Mouse (Mus musculus): ENCODE data around the gene Arid2. TPM values are rescaled to one million over a fixed set of nuclear protein-coding genes. Genes with fewer than 3 reads are reported as not detected.
A peak's percentile ranks its signal among the peaks of the same experiment; 100 is the strongest.

Gene Arid2
- total and polyA plus RNA-seq, 3 experiments: 8.0 to 21.1 (median 20.1) TPM

DNA sequence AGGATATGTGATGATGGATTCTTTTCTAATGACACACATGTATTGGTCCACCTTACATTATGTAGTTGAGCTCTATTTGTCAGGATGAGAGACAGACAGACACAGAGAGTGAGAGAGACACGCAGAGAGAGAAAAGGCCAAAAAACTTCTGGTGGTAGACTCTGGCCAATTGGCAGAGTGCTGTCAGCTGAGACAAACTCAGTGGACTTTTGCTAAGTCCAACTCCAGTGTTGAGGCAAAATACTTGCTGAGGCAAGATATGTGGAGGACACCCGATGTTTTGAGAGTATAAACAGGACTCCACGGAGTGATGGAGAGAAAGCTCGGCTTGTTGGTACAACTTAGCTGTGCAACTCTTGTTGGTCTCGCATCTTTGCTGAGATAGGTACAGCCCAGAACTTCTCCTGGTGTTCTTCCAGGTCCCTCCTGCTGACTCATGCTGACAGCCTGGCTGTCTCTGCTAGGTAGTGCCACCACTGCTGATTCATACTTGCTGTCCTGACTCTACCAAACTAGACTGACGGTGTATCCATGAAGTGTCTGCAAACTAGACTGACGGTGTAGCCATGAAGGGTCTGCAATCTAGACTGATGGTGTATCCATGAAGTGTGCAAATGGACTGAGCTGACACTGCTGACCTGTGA, 161.5 kb downstream of the Arid2 start:
- H3K4me1 ChIP-seq (ENCODE audit: control insufficient read depth, insufficient read depth, low read length): peaks cover 3% of the 10 kb centered on the region
- H3K79me2 ChIP-seq (replicated peaks; ENCODE audit: control insufficient read depth, insufficient read depth, low read length): peaks cover 9% of the 10 kb centered on the region
- intact Hi-C loops (cut with DNase I): no loop called here
- no peak for TF ChIP-seq EP300 (IDR thresholded peaks at IDR 0.05; ENCODE audit: insufficient read depth, low read depth, low read length)
- TF ChIP-seq POLR2A (IDR thresholded peaks at IDR 0.05; ENCODE audit: insufficient read depth, low read depth, low read length): no peak
- TF ChIP-seq CTCF (IDR thresholded peaks at IDR 0.05): no peak
- peak in 1 of 2 experiments; percentile 31 for DNase-seq
- H3K9ac ChIP-seq (ENCODE audit: low read depth, low read length): no peak overlapping the region; the same call in 1 of the 2 replicates
- H3K27ac ChIP-seq: no peak overlapping the region
- no peaks in the 10 kb centered on the region for H3K27me3 ChIP-seq (ENCODE audit: control insufficient read depth, insufficient read depth, low read length)
- no peak overlapping the region for H3K4me3 ChIP-seq
- 71% methylated on average over 7 of the region's 7 CpGs for WGBS
- peaks cover 2% of the 10 kb centered on the region; the same call in 1 of the 2 replicates for H3K36me3 ChIP-seq (ENCODE audit: control insufficient read depth, insufficient read depth, low read length)

- 87% methylated on average over 1 of the region's 1 CpGs for WGBS
- TF ChIP-seq EP300 (IDR thresholded peaks at IDR 0.05; ENCODE audit: insufficient read depth, low read depth, low read length): no peak
- no peak for TF ChIP-seq POLR2A (IDR thresholded peaks at IDR 0.05; ENCODE audit: insufficient read depth, low read depth, low read length)
- no peak for TF ChIP-seq CTCF (IDR thresholded peaks at IDR 0.05)
These were observed 166.0 kb downstream of the Arid2 start for GRCm38 (mm10) chr15:96453346-96453745.

More at GRCm38 (mm10) chr15:96453346-96453745, 166.0 kb downstream of the Arid2 start:
- peaks cover 7% of the 10 kb centered on the region for H3K4me1 ChIP-seq (ENCODE audit: control insufficient read depth, insufficient read depth, low read length)
- no peak overlapping the region for H3K4me3 ChIP-seq
- H3K27me3 ChIP-seq (ENCODE audit: control insufficient read depth, insufficient read depth, low read length): no peaks in the 10 kb centered on the region
- no peak overlapping the region for H3K9ac ChIP-seq (ENCODE audit: low read depth, low read length)
- intact Hi-C loops (cut with DNase I): no loop called here
- H3K79me2 ChIP-seq (replicated peaks; ENCODE audit: control insufficient read depth, insufficient read depth, low read length): peaks cover 14% of the 10 kb centered on the region
- peaks cover 22% of the 10 kb centered on the region for H3K36me3 ChIP-seq (ENCODE audit: control insufficient read depth, insufficient read depth, low read length)
- no peak for DNase-seq
- H3K27ac ChIP-seq: no peak overlapping the region

Small RNA genes lying within 50 kb of the gene (microRNA-seq; reads per million reads assigned to microRNA genes)
- gene Gm25397: 0 reads per million in 2 experiments

Other genes starting within 250 kb of the Arid2 start
- 10 to 100 TPM; 45.9 to 54.0 TPM for gene Scaf11, start 173.3 kb downstream of the Arid2 start, total RNA-seq (2021)
- 9.6 and 16.8 TPM in 2 replicates for gene Scaf11, start 173.3 kb downstream of the Arid2 start, polyA plus RNA-seq (2012; rRNA removed)

All from heart, adult 2 months (tissue).